Mouse (Mus musculus) left cerebral cortex, postnatal 10 days (tissue): Measurements from ENCODE around the gene Cacna1e. TPM values are rescaled to one million over a fixed set of nuclear protein-coding genes. Genes with fewer than 3 reads are reported as not detected.
A peak's percentile ranks its signal among the peaks of the same experiment; 100 is the strongest.

Experiments used
- DNase-seq, 2 experiments: peaks; one replicate each; pipeline ENCODE4 v3.0.0; 2021 to 2022; ENCODE audit warnings: low spot score in 2 of 2, mixed read lengths in 1 of 2; ENCODE audit errors: extremely low spot score in 1 of 2
- intact Hi-C: fragments of 180-260 bp; cut with DNase I; formaldehyde crosslinking; loops from one replicate; pipeline ENCODE4 v1.15.1; 2025
- total RNA-seq, 2 experiments: library from RNA; stranded (reverse); gene quantifications; 2 replicates each; pipeline ENCODE4 v1.2.3; 2021

Cacna1e gene
- total RNA-seq = 100 to 1,000 TPM; 141 TPM

DNA sequence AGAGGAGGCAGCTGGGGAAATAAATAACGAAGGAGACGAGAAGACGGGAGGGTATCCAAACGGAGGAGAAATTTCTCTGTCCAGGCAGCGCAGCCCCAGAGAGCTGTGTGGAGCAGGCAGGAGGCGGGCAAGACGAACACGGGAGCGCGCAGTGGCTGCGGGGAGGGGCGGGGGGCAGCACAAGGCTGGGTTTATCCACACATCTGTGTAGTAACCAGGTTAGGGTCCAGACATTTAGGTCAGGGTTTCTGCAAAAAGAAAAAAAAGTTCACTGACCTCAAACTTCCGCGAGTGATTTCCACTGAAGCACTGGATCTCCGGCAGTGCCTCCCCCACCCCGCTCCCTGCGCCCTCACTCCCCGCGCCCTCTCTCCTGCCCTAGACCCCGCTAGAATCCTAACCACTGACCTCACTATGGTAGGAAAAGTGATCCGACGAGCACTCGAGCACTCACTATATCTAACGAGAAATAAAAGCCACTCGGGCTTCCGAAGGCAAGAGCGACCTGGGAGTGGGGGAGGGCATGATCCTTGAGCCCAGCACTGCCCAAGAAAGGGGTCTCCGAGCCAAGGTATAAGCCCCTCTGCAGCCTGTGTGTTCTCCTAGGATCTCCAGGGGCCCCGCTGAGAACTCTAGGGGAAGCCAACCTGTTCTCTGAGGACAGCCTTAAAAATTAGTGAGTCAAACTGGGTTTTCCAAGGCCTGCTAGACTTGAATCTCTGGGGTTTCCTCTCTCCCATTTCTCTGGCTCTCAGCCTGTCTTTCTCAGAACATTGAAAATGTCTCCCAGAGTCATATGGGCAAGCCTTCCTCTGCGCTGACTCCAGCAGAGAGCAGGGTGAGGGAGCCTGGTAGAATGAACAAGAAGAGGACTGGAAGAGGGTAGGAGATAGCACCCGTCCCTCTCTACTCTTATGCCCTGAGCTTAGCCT is at the start of gene Cacna1e:
Cacna1e (minus strand) TSS at position 227 of the 932 bp plus-strand sequence.
- intact Hi-C loops = loop anchor here (5.0 to 10.0 kb wide), 2 partner anchors 82 to 120 kb away; no protein-coding TSS in a partner anchor

DNA sequence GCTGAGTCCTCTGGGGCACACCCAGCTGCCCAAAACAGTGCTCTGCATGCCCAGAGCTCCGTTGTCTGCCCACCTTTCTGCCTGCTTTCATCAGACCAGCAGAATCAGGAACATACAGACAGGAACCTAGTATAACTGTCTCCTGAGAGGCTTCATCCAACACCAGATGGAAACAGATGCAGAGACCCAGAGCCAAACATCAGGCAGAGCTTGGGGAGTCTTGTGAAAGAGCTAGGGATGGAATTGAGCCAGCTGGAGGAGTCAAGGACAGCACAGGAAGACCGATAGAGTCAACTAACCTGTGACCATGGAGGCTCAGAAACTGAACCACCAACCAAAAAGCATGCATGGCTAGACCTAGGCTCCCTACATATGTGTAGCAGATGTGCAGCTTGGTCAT is 34.1 kb upstream of the Cacna1e start:
- DNase-seq = no peak
- intact Hi-C loops = no loop called here

More for the DNA sequence above, at the start of gene Cacna1e:
- peak in 1 of 2 experiments; percentile 45 for DNase-seq

DNA sequence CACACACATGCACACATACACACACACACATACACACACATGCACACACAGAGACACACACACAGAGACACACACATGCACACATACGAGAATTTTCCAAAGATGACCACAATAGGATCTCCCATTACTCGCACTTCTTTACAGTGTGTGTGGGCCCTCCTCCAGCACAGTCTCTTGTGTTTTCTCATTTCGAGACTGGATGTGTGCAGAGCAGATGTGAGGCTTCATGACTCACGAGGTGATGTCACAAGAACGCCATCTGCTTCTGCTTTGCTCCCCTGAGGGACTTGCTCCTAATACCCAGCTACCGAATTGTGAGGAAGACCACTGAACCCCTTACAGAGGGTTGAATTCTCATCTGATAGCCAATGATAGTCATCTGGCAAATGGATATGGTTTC is 33.1 kb upstream of the Cacna1e start:
- intact Hi-C loops = no loop called here
- DNase-seq = no peak

DNA sequence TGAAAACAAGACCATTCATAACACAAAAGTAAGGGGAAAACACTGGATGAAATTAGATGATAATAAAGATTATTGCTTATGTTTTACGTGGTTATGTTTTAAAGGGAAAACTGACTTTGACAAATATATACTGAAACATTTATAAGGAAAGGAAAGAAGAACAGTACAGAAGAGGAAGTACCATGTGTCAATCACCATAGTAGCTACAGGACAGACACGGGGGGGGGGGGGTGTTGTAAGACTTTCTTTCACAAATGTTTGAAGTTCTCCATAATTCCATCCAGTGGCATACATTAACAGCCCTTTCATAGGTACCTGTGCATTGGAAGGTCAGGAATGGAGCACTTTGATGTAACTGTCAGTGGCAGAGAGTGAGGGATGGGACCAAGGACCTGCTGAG is 25.3 kb upstream of the Cacna1e start:
- no peak for DNase-seq
- intact Hi-C loops = no loop called here

DNA sequence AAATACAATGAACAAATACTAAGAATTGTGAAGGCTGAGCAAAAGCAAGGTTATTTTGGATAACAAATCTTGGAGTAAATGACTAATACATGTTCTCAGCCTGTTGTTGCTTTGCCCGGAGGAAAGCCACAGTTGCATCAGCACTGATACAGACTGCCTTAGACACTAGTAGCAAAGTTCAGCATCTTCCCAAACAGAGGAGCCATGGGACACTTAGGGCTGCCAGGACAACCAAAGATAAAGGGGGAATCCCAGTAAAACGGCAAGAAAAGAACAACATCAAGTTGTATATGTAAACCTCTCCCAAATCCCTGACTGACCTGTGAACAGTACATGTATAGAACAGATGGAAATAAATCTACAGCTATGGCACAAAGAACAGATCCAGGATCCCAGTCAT is 13.1 kb upstream of the Cacna1e start:
- intact Hi-C loops = no loop called here
- no peak for DNase-seq

DNA sequence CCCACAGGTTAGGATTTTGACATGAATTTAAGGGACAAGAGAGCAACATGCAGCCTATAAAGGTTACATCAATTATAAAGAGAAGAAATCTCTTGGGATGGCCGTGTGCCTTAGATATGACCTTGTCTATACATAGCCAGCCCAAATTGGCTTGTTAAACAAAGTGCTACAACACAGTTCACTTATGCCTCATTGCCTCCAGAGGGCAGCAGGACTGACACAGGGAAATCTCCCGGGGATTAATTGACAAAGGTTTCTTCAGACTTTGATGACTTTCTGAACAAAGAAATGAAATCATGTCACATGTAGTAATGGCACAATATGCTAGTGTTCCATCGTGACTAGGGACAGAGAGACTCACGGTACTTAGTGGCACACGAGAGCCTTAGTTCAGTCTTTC is 5.9 kb upstream of the Cacna1e start:
- no peak for DNase-seq
- intact Hi-C loops = no loop called here

DNA sequence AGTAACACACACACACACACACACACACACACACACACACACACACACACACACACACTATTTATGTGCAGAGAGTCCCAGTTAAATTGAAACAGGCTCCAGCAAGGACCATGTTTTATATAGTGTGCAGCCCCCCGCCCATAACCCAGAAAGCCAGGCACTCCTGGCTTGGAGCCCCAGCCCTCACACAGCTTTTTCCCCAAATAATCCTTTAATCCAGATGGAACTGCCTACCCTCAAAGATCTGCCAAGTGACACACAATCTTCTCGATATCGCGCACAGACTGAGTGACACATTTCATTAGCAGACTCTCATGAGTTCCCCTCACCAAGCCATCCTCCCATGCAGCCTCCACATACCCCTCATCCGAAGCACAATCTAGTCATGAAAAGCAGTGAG is 4.2 kb upstream of the Cacna1e start:
- no peak for DNase-seq
- intact Hi-C loops = loop anchor here (10.0 kb wide), 1 partner anchor 116 kb away; no protein-coding TSS in a partner anchor

DNA sequence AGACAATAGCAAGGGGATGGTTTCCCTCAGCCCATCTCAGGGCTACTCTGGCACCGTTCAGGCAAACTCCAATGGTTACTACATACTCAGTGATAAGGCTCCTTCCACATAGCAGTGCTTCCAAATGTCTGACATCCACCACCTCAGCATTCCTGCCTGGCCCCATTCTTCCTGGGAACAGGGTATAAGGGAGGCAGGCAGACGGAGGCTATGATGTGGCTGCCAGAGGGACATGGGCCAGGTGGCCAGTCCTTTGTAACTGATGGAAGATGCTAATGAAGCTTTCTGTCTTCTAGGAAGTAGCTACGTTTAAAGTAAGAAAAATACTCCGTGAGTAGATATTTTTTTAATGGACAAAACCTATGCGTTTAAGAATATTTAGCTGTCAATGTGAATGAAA is 3.7 kb upstream of the Cacna1e start:
- no peak for DNase-seq
- intact Hi-C loops = loop anchor here (10.0 kb wide), 1 partner anchor 117 kb away; no protein-coding TSS in a partner anchor

DNA sequence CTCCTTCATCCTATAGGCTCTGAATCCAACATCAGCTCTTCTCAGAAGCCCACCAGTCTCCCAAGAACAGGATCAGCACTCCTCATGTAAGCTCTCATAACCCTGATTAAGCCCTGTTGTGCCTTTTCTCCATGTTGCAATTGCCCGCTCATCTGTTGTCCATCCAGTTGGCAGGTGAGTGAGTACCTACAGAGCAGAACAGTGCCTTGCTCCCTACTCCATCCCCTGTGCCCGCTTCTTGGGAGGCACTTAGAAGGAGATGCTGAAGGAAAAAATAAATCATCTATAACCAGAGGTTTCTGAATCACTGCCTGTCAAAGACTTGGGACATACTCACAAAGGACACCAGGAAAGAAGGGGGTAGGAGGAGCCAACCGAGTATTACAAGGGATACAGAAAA is 3.2 kb upstream of the Cacna1e start:
- no peak for DNase-seq
- intact Hi-C loops = loop anchor here (10.0 kb wide), 1 partner anchor 117 kb away; no protein-coding TSS in a partner anchor

DNA sequence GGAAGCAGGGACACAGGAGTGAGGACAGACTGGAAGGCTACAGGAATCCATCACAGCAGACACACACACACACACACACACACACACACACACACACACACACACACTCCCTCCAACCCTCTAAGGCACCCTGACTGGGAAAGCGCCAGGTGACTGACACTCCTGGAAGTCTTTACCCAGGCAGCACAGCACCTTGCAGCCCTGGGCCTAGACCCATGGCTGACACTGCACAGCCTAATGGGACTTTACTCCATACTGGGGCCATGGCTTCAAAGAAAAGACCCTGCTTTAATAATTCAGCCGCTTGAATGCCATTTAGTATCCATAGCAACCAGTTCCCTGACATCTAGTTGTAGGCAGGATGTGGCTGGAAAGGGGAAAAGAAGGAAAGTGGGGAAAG is 2.3 kb upstream of the Cacna1e start:
- intact Hi-C loops = loop anchor here (10.0 kb wide), 1 partner anchor 118 kb away; no protein-coding TSS in a partner anchor
- no peak for DNase-seq

DNA sequence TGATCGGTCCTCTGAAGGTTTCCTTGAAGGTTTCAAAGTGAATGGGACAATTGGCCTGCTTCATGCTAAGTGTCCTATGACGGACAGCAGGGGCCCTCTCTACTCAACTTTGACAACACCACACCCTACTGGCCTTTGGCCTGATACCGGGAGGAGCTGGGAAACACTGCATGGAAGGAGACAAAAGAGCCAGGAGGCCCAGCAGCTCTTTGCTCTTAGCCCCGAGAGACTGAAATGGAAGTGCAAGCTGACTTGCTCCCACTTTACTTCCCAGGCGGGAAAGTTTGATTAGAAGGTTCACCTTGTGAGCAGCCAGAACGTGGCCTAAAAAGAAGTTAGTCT is 877 bp upstream of the Cacna1e start:
- intact Hi-C loops = loop anchor here (10.0 kb wide), 1 partner anchor 120 kb away; no protein-coding TSS in a partner anchor
- no peak for DNase-seq

DNA sequence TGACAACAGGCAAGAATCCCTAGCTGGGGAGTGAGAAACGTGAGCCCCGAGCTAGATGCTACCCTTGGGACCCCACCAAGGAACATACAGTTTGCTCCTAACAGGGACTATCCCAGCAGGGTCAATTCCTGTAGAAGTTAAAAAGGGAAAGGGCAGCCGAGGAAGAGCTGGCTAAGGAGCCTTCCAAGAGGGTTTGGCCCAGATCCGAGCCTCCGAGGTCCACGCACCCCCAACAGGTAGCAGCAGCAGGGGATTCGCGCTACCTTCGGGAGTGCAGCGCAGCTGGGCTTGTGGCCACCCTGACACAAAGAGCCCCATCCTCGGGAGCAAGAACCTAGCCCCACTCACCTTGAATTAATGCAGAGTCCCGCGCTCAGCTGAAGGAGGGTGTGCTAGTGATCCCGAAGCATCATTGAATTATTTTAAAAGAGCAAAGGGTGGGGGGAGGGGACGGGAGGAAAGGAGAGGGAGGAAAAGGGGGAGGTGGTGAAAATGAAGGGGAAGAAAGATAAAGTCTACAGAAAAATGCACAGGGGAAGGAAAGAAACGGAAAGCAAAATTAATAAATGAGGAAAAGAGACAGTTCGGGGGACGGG is 607 bp downstream of the Cacna1e start:
- peak in 1 of 2 experiments; percentile 21 for DNase-seq
- intact Hi-C loops = loop anchor here (5.0 to 10.0 kb wide), 2 partner anchors 81 to 121 kb away; no protein-coding TSS in a partner anchor

DNA sequence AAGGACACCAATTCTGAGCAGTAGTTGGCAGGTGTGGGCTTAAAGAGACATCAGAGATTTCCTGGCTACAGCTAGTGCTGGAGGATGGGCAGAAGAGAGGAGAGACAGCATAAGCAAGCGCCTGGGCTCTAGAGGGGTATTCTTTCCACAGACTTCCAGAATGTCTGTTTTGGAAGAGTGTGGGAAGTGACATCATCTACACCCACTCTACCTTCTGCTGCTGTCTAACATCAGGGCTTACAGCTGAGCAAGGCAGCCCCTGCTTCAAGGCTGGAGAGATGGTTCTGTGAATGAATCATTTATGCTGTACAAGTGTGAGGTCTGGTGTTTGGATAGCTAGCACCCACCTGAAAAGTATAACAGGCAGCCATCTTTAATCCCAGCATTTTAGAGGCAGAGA is 18.3 kb downstream of the Cacna1e start:
- intact Hi-C loops = no loop called here
- no peak for DNase-seq

DNA sequence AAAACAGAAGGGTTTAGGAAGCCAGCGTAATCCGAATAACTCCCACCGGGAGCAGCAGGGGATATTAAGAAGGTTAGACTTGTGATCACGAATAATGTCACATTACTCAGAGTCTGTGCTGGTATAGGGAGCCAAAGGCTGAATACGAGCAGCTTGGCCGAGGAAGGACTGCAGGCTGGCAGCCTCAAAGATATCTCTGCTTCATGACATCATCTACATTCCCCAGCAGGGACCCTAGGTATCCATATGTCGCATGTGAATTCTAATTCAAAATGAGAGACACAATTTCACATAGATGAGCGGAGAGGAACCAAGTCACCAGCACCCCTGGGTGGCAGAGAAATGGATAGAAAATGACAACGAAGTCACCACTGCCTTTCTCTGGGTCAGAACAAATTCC is 22.9 kb downstream of the Cacna1e start:
- DNase-seq = no peak
- intact Hi-C loops = no loop called here

DNA sequence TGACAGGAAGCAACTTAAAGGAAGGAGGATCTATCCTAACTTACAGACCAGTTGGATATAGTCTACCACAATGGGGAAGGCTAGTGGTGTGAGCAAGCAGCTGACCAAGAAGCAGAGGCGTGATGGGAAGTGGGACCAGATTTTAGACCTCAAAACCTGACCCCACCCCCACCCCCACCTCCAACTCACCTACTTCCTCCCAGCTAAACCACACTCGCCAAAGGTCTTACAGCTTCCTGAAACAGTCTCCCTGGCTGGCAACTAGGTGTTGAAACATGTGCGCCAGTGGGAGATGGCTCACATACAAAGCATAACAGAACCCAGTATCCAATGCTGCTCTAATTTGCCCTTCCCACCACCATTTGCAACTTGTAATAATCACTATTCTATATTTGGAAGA is 29.7 kb downstream of the Cacna1e start:
- intact Hi-C loops = no loop called here
- no peak for DNase-seq

DNA sequence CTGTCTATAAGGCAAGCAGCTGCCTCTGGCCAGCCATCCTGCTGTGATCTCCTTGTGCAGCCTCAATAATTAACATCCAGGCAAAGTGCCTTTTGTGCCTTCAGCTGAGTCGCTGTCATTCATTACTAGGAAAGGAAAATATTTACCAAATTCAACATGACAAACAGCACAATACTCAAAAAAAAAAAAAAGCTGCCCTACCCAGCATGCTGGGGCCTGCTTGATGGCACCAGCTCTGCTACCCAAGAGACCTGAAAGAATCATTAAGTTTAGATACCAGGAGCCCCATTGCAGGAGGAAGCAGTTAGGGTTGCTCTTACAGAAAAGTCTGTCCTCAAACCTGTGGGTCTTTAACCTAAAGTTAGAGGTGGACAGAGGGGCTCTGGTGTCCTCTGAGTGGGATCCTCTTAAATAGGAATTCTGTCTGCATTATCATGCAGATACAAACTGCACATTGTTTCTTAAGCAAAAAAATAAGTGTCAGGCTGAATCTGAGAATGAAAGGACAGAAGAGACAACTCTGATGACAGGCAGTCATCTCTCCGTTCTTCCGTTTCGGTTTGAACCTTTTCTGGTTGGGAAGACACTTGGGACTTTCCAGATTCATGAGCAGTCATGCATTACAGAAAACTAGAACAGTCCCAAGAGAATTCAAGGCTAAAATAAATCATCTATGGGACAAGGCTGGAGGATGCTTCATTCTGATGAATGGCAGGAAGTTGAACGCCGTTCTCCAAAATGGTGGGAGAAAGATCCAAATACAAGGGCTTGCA is 33.6 kb downstream of the Cacna1e start:
- no peak for DNase-seq
- intact Hi-C loops = no loop called here

DNA sequence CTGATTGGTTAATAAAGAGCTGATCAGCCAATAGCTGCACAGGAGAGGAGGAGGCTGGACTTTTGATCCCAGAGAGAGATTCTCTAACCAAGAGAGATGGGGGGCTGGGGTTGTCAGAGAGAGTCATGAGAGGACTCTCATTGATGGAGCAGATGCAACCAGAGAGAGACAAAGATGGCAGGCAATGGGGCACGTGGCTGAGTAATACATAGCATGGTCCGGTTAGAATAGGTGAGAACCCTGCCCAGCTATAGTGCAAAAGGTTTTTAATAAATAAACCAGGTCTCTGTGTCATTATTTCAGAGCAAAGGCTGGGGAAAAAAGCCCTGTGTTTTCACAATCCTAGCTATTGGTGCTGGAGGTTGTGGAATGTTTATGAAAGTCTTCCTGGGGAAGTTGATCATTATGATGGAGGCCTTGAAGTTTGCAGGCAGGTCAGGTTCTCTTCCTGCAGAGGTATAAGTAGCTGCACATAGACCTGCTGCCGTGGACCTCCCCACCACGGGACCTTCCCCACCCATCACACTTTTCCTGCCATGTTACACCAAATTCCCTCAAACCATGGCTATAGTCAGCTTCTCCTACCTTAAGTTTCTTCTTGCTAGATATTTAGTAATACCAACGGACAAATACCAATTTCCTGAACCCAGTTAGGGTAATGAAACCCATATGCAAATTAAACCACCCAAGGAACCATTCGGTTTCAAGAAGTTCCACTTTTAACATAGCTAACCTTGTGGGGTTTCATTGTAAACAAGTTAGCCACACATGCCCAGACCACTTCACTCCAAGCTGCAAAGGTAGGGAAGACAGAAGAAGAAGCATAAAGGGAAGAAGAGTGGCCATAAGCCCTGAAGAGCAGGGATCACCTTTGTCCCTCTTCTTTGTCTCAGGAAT is 35.4 kb downstream of the Cacna1e start:
- no peak for DNase-seq
- intact Hi-C loops = no loop called here

DNA sequence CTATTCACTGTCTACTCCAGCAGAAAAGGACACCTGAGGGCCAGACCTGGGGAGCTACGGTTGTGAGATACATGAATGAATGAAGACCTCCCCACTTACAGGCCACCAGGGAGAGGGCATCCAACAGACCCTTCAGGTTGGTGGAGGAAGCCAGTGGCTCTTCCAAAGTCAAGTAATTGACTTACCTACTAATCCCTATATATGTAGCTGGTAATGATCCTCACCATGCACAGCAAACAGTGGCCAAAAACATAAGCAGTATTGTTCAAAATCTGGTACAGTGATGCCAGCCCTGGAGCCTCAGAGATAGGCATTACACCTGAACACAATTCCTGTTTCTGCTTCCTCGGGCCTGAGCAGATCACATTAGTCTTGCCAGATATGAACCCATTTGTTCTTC is 37.4 kb downstream of the Cacna1e start:
- intact Hi-C loops = no loop called here
- DNase-seq = no peak
